Mouse (Mus musculus): ENCODE measurements around the gene Krtap28-13. TPM values are rescaled to one million over a fixed set of nuclear protein-coding genes. Genes with fewer than 3 reads are reported as not detected.

The Krtap28-13 gene
- total RNA-seq, 2 experiments from 2014 or later: not detected

GRCm38 (mm10) chr1:83058481-83058880 lies 2.2 kb upstream of the Krtap28-13 start:
- intact Hi-C loops (cut with DNase I): no loop called here
- DNase-seq (ENCODE audit: extremely low spot score in 1 of 2, low spot score in 2 of 2): no peak
- H3K27ac ChIP-seq: no peak overlapping the region
- H3K4me3 ChIP-seq: no peak overlapping the region
- TF ChIP-seq CTCF (IDR thresholded peaks at IDR 0.05): no peak

GRCm38 (mm10) chr1:83059278-83059677 lies 1.5 kb upstream of the Krtap28-13 start, which contains the start of gene A030005K14Rik:
TSS of gene A030005K14Rik (minus strand) at chr1:83059378.
- Histone ChIP-seq H3K27ac (no peak within 1 kb of the TSS), H3K4me3 (no peak within 1 kb of the TSS)
- TF ChIP-seq CTCF (IDR thresholded peaks at IDR 0.05): no peak
- DNase-seq (ENCODE audit: extremely low spot score in 1 of 2, low spot score in 2 of 2): no peak
- intact Hi-C loops (cut with DNase I): no loop called here

GRCm38 (mm10) chr1:83064851-83065250 lies 4.1 kb downstream of the Krtap28-13 start:
- intact Hi-C loops (cut with DNase I): loop anchor here (2.0 to 10.0 kb wide), 3 partner anchors 122 to 652 kb away; partner anchors contain the start of gene Sphkap
- no peak for DNase-seq (ENCODE audit: extremely low spot score in 1 of 2, low spot score in 2 of 2)
- Histone ChIP-seq H3K27ac (no peak overlapping the region), H3K4me3 (no peak overlapping the region)
- peak; percentile 71 for TF ChIP-seq CTCF (IDR thresholded peaks at IDR 0.05)

DNA sequence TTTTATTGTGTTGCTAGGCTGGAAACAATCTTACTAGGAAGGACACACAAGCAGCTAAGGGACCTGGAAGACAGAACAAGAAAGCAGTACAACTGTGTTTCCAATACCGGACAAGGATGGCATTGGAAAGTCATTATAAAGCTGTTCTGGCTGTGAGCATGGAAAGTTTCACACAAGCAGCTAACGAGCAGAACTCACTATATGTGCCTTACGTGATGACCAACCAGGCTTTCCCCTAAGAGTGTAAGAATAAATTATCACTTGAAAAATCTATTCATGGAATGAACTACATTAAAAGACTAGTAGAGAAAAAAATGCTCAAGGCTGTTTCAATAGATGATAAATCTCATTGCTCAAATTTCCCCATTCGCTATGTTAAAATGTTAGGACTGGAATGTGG lies 5.8 kb downstream of the Krtap28-13 start:
- Histone ChIP-seq H3K27ac (no peak overlapping the region), H3K4me3 (no peak overlapping the region)
- intact Hi-C loops (cut with DNase I): loop anchor here (10.0 kb wide), 1 partner anchor 338 kb away; the partner anchor contains the start of gene Sphkap
- no peak for DNase-seq (ENCODE audit: extremely low spot score in 1 of 2, low spot score in 2 of 2)
- TF ChIP-seq CTCF (IDR thresholded peaks at IDR 0.05): no peak

- no peak for DNase-seq (ENCODE audit: extremely low spot score in 1 of 2, low spot score in 2 of 2)
- Histone ChIP-seq H3K4me3 (no peak overlapping the region), H3K27ac (no peak overlapping the region)
- no peak for TF ChIP-seq CTCF (IDR thresholded peaks at IDR 0.05)
- intact Hi-C loops (cut with DNase I): loop anchor here (10.0 kb wide), 1 partner anchor 338 kb away; the partner anchor contains the start of gene Sphkap
Observed at GRCm38 (mm10) chr1:83067205-83067604, 6.5 kb downstream of the Krtap28-13 start.

GRCm38 (mm10) chr1:83075526-83076189 lies 14.9 kb downstream of the Krtap28-13 start:
- no peak for TF ChIP-seq CTCF (IDR thresholded peaks at IDR 0.05)
- no peak overlapping the region for H3K27ac ChIP-seq
- H3K4me3 ChIP-seq: no peak overlapping the region
- intact Hi-C loops (cut with DNase I): loop anchor here (5.0 kb wide), 1 partner anchor 288 kb away; no protein-coding TSS in a partner anchor
- DNase-seq (ENCODE audit: extremely low spot score in 1 of 2, low spot score in 2 of 2): no peak

DNA sequence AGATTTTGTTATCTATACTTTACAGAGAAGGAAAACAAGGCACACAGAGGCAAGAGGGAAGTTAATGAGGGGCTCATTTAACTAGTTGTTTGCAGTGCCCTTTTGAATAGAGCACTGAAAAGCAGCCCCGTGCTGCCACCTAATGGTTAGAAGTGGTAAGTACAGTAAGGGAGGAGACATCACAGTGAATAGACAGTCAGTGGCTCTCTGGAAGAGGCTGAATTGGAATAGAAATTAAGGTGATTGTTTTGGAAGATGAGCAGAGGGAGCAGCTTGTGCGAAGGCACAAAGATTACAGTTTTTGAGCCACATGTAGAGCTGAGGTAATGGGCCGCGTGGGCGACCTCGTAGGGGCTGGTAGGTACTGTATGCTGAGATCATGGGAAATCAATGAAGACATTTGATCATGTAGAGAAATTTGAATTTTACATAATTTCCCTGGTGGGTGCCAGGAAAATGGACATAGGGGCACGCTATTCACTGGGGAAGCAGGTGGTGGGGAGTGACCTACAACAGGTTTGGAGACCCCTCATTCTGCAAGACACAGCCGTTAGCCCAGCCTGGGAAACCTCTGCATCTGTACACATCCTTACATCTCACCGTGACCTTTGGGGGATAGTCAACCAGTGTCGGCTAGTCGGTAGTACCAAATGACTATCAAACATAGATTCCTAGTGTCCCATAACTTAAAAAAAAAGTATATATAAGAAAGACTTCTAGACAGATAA lies 15.6 kb downstream of the Krtap28-13 start:
- peak; percentile 84 for TF ChIP-seq CTCF (IDR thresholded peaks at IDR 0.05)
- no peak overlapping the region for H3K27ac ChIP-seq
- H3K4me3 ChIP-seq: no peak overlapping the region
- peak in 1 of 2 experiments; percentile 25 for DNase-seq (ENCODE audit: extremely low spot score in 1 of 2, low spot score in 2 of 2)
- intact Hi-C loops (cut with DNase I): loop anchor here (5.0 kb wide), 1 partner anchor 289 kb away; no protein-coding TSS in a partner anchor

DNA sequence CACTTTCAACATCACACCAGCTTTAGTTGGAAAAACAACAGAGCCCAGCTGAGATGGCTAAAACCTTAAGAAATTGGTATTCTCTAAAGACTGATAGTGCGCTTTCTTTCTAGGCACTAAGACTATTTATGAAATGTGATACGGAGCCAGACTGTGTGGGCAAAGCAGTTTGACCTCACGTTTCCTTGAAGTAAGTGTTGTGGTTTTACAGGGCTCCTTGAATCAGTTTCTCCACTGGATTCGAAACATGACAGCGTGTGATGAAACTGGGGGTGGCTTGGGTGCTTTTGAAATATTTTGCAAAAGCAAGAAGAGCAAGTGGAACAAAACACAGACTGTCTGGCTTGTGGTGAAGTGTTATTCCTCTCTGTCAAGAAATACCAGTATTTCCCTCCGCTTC lies 16.3 kb downstream of the Krtap28-13 start:
- no peak overlapping the region for H3K27ac ChIP-seq
- H3K4me3 ChIP-seq: no peak overlapping the region
- no peak for TF ChIP-seq CTCF (IDR thresholded peaks at IDR 0.05)
- intact Hi-C loops (cut with DNase I): loop anchor here (5.0 kb wide), 1 partner anchor 290 kb away; no protein-coding TSS in a partner anchor
- no peak for DNase-seq (ENCODE audit: extremely low spot score in 1 of 2, low spot score in 2 of 2)

GRCm38 (mm10) chr1:83084790-83085189 lies 24.1 kb downstream of the Krtap28-13 start:
- TF ChIP-seq CTCF (IDR thresholded peaks at IDR 0.05): no peak
- intact Hi-C loops (cut with DNase I): no loop called here
- Histone ChIP-seq H3K27ac (no peak overlapping the region), H3K4me3 (no peak overlapping the region)
- DNase-seq (ENCODE audit: extremely low spot score in 1 of 2, low spot score in 2 of 2): no peak

DNA sequence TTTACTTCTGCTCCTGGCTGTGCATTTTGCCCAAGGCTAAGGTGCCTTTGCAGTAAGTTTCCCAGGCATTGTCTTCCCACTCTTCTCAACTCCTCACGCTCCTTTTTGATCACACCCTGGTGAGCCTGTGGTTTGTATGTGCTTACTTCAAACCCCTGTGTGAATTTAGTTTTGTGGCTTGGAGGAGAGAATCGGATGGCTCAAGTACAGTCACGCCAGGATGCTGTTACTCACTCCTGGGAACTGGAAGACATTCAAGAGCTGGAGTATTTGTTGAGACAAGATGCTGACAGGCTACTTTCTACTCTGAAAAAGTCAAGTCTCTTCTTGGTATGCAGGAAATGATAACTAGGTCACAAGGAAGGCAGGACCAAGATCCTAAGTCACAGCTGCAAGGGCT lies 30.5 kb downstream of the Krtap28-13 start:
- DNase-seq (ENCODE audit: extremely low spot score in 1 of 2, low spot score in 2 of 2): no peak
- no peak for TF ChIP-seq CTCF (IDR thresholded peaks at IDR 0.05)
- Histone ChIP-seq H3K27ac (no peak overlapping the region), H3K4me3 (no peak overlapping the region)
- intact Hi-C loops (cut with DNase I): no loop called here

DNA sequence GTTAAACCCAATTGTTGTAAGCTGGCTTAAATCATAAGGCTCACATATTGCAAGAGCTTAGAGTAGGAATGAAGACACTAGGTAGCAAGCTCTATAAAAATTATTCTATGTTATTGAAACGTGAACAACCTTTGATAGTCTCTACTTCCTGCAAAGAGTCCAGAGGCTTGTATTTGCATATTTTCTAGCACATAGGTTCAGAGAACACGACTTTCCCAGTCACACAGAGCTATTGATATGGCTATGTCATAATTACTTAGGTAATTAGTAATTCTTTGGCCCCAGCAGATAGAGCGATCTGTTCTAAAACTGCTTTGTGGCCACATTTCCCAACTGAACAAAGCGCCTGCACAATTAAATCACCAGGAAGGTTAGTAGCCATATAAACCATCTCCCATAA lies 36.2 kb downstream of the Krtap28-13 start:
- no peak overlapping the region for H3K4me3 ChIP-seq
- no peak for DNase-seq (ENCODE audit: extremely low spot score in 1 of 2, low spot score in 2 of 2)
- TF ChIP-seq CTCF (IDR thresholded peaks at IDR 0.05): no peak
- no peak overlapping the region for H3K27ac ChIP-seq
- intact Hi-C loops (cut with DNase I): no loop called here

- no peak for DNase-seq (ENCODE audit: extremely low spot score in 1 of 2, low spot score in 2 of 2)
- no peak for TF ChIP-seq CTCF (IDR thresholded peaks at IDR 0.05)
- intact Hi-C loops (cut with DNase I): no loop called here
- Histone ChIP-seq H3K27ac (no peak overlapping the region), H3K4me3 (no peak overlapping the region)
Observed at GRCm38 (mm10) chr1:83099160-83099559, 38.4 kb downstream of the Krtap28-13 start.

Data from left cerebral cortex, adult 2 months (tissue).